Mouse (Mus musculus) kidney, embryonic 15.5 days (tissue): ENCODE measurements around the gene Il11ra1. TPM values are rescaled to one million over a fixed set of nuclear protein-coding genes. Genes with fewer than 3 reads are reported as not detected.
A peak's percentile ranks its signal among the peaks of the same experiment; 100 is the strongest.
"Not testable (repeated sequence)": the region's sequence is repeated elsewhere in the genome, so short reads cannot be mapped to it uniquely, and the experiment has no call there.

Source experiments
- ATAC-seq: fragments of 200-750 bp; cut with Nextera tagmentation; replicated peaks from 2 replicates; pipeline ENCODE4 v1.8.0; 2017; ENCODE audit warnings: moderate TSS enrichment; ENCODE audit not compliant: low FRiP score
- H3K27ac ChIP-seq: fragments of 300-500 bp; sonication (generic); 2 replicates; pipeline ENCODE4 v1.5.1; 2015; ENCODE audit warnings: mild to moderate bottlenecking, inconsistent platforms
- H3K27me3 ChIP-seq: fragments of 300-500 bp; sonication (generic); 2 replicates; pipeline ENCODE4 v1.6.1; 2015; ENCODE audit warnings: inconsistent platforms
- H3K36me3 ChIP-seq: fragments of 300-500 bp; sonication (generic); 2 replicates; pipeline ENCODE4 v1.6.1; 2015; ENCODE audit warnings: inconsistent platforms
- H3K4me1 ChIP-seq: fragments of 300-500 bp; sonication (generic); 2 replicates; pipeline ENCODE4 v1.6.1; 2015; ENCODE audit warnings: inconsistent platforms
- H3K4me2 ChIP-seq: fragments of 300-500 bp; sonication (generic); 2 replicates; pipeline ENCODE4 v1.6.1; 2015; ENCODE audit warnings: moderate library complexity, mild to moderate bottlenecking, inconsistent platforms
- H3K4me3 ChIP-seq: fragments of 300-500 bp; sonication (generic); replicated peaks from 2 replicates; pipeline ENCODE4 v1.5.1; 2015; ENCODE audit warnings: mild to moderate bottlenecking, inconsistent platforms
- H3K9ac ChIP-seq: fragments of 300-500 bp; sonication (generic); 2 replicates; pipeline ENCODE4 v1.6.1; 2015; ENCODE audit warnings: mild to moderate bottlenecking, inconsistent platforms
- H3K9me3 ChIP-seq: fragments of 300-500 bp; sonication (generic); replicated peaks from 2 replicates; pipeline ENCODE4 v1.6.1; 2016; ENCODE audit warnings: inconsistent platforms
- WGBS: fragments of 180-500 bp; shearing (Covaris S2); methylation state at CpG from one replicate; pipeline ENCODE4 v1.1.7; 2015; ENCODE audit warnings: mixed read lengths; 5-methylcytosine and 5-hydroxymethylcytosine counted together
- polyA plus RNA-seq: library from polyadenylated mRNA; unstranded; fragments of >200 nt; fragmentation: Nextera tagmentation; extraction: Ambion mirVana; gene quantifications from 2 replicates; pipeline ENCODE4 v1.2.1, GENCODE M21; 2015

Gene Il11ra1
- polyA plus RNA-seq: 137 and 157 TPM in 2 replicates

GRCm38 (mm10) chr4:41699783-41700182 is at the start of gene Il11ra1:
Gene Il11ra1 (plus strand): TSS chr4:41699989.
- not testable (repeated sequence) for H3K9me3 ChIP-seq, H3K9ac ChIP-seq, H3K36me3 ChIP-seq, H3K27ac ChIP-seq, ATAC-seq, H3K4me3 ChIP-seq, H3K27me3 ChIP-seq, H3K4me1 ChIP-seq
- H3K4me2 ChIP-seq: peak within 1 kb of the TSS; percentile 41
- 69% methylated on average over 9 of the region's 10 CpGs for WGBS

DNA sequence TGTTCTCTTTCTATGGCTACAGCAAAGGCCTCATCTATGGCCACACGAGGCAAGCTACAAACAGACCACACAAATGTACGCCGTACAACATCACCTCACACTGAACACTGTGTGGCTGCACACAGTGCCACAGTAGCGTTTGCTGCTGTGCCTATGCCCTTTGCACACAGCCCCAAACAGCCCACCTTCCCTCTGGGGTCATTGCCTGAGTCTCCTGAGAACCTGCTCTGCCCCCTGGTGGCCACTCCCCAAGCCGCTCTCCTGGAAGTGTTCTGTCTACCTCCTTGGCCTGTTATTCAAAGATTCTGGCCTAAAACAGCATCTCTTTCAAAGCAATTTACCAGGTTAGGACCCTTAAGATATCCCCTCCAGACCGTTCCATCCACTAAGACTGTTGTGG is 46.5 kb upstream of the Il11ra1 start:
- Histone ChIP-seq H3K27ac (no peak overlapping the region), H3K9me3 (no peaks in the 10 kb centered on the region), H3K4me2 (no peak overlapping the region), H3K4me1 (peaks cover 18% of the 10 kb centered on the region), H3K4me3 (no peak overlapping the region), H3K9ac (no peak overlapping the region), H3K27me3 (no peaks in the 10 kb centered on the region), H3K36me3 (peaks cover 9% of the 10 kb centered on the region; the same call in 1 of the 2 replicates)
- 41% methylated on average over 6 of the region's 6 CpGs for WGBS
- peak; percentile 49; the same call in 1 of the 2 replicates for ATAC-seq

GRCm38 (mm10) chr4:41653730-41654129 is 46.1 kb upstream of the Il11ra1 start:
- peaks cover 18% of the 10 kb centered on the region for H3K4me1 ChIP-seq
- H3K9ac ChIP-seq: no peak overlapping the region
- 51% methylated on average over 6 of the region's 6 CpGs for WGBS
- peaks cover 9% of the 10 kb centered on the region; the same call in 1 of the 2 replicates for H3K36me3 ChIP-seq
- H3K4me3 ChIP-seq: no peak overlapping the region
- H3K4me2 ChIP-seq: no peak overlapping the region
- no peak for ATAC-seq
- no peaks in the 10 kb centered on the region for H3K27me3 ChIP-seq
- H3K9me3 ChIP-seq: no peaks in the 10 kb centered on the region
- H3K27ac ChIP-seq: no peak overlapping the region

DNA sequence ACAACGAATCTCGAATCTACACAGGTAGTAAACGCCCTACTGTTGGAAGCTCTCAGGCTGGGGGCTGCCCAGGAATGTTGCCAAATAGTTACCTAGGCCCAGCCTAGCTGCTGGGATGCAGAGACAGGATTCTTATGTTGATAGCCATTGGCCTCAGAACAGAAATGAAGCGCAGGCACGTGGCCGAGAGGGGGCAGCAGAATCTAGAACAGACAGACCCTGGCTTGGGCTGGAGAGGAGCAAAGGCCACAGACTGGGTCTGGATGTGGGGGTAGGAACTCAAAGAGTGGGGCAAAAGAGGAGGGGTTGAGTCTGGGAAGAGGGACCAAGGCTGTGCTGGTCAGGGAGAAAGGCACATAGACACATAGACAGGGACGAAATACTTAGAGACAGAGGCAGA is 45.6 kb upstream of the Il11ra1 start:
- H3K4me3 ChIP-seq: no peak overlapping the region
- no peak; the same call in 1 of the 2 replicates for ATAC-seq
- 16% methylated on average over 7 of the region's 7 CpGs for WGBS
- H3K4me2 ChIP-seq: no peak overlapping the region
- peaks cover 22% of the 10 kb centered on the region for H3K4me1 ChIP-seq
- no peaks in the 10 kb centered on the region for H3K27me3 ChIP-seq
- no peak overlapping the region for H3K27ac ChIP-seq
- H3K9me3 ChIP-seq: no peaks in the 10 kb centered on the region
- H3K36me3 ChIP-seq: peaks cover 9% of the 10 kb centered on the region; the same call in 1 of the 2 replicates
- H3K9ac ChIP-seq: 0 out of 2 replicates have a peak overlapping the region, but pooled peaks have one; percentile 1

GRCm38 (mm10) chr4:41655525-41655924 is 44.3 kb upstream of the Il11ra1 start:
- H3K9me3 ChIP-seq: no peaks in the 10 kb centered on the region
- WGBS: 85% methylated on average over 2 of the region's 2 CpGs
- H3K4me3 ChIP-seq: no peak overlapping the region
- no peak for ATAC-seq
- peaks cover 9% of the 10 kb centered on the region; the same call in 1 of the 2 replicates for H3K36me3 ChIP-seq
- H3K27ac ChIP-seq: no peak overlapping the region
- H3K9ac ChIP-seq: no peak overlapping the region
- no peak overlapping the region for H3K4me2 ChIP-seq
- H3K4me1 ChIP-seq: peaks cover 35% of the 10 kb centered on the region
- no peaks in the 10 kb centered on the region for H3K27me3 ChIP-seq

DNA sequence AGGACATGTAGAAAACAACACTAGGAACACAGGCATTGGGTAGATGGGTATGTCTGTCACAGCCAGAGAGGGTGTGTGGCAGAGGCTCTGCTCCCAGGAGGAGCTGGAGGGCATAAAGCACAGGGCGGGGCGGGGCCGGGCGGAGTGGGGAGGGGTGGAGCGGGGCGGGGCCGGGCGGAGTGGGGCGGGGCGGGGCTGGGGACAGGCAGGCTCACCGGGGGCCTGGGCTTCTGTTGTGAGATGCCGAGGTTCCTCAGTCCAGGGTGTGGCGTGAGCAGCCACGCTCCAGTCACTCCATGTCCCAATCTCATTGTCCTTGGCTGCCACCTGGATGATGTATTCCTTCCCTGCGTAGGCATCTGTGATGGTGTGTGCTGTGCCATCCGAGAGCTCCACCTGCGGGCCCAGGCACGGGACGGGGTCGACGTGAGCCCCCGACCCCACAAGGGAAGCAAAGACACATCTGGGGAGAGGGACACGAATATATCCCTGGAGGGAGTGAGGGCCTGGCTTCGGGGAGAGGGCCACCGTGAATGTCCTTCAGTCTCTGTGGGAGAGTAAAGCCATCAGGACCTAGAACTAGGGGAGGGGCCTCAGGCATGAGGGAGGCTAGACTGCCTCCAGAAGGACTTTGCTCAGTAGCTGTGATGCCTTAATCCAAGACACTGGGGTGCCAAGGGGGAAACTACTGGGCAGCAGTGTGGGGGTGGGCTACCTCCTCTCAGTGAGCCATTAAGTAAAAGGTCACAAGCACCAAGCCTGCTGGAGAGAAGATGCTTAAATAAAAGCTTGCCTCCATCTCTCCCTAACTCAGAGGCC is 41.0 kb upstream of the Il11ra1 start:
- peak overlapping the region; percentile 89 for H3K27ac ChIP-seq
- no peak overlapping the region for H3K4me3 ChIP-seq
- H3K36me3 ChIP-seq: peaks cover 9% of the 10 kb centered on the region; the same call in 1 of the 2 replicates
- ATAC-seq: peak; percentile 54
- peaks cover 21% of the 10 kb centered on the region for H3K27me3 ChIP-seq
- peaks cover 64% of the 10 kb centered on the region for H3K4me1 ChIP-seq
- H3K9ac ChIP-seq: no peak overlapping the region
- H3K9me3 ChIP-seq: no peaks in the 10 kb centered on the region
- WGBS: 9% methylated on average over 23 of the region's 25 CpGs
- H3K4me2 ChIP-seq: peak overlapping the region; percentile 44

GRCm38 (mm10) chr4:41659556-41659955 is 40.2 kb upstream of the Il11ra1 start:
- H3K27ac ChIP-seq: peak overlapping the region; percentile 89

DNA sequence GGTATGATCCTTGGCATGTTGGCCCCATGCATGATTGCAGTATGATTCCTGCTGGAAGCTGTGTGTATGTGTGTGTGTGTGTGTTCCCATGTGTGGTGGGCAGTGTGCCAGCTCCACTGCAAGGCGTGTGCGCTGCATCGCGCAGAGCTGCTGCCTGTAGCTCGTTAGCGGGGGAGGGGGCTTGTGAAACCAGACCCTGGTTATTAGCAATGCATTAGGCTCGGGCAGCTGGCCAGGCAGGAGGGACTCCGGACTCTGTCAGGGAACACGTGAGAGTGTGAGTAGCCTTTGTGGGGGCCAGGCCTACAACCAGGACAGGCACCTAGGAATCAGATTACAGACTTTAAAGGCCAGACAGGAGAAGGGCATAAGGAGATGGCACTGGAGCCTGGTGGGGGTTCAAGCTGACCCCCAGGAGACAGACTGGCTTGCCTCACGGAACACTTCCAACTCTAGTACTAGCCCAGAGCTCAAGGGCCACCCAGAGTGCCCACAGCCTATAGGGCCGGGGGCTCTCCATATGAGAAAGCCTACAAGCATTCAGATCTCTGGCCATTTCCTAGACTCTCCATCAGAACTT is 38.8 kb upstream of the Il11ra1 start:
- peak overlapping the region; percentile 89 for H3K27ac ChIP-seq
- peak; percentile 9; the same call in 1 of the 2 replicates for ATAC-seq
- H3K4me1 ChIP-seq: peaks cover 81% of the 10 kb centered on the region
- no peak overlapping the region for H3K4me2 ChIP-seq
- no peaks in the 10 kb centered on the region for H3K9me3 ChIP-seq
- peaks cover 9% of the 10 kb centered on the region; the same call in 1 of the 2 replicates for H3K36me3 ChIP-seq
- no peak overlapping the region for H3K4me3 ChIP-seq
- H3K9ac ChIP-seq: no peak overlapping the region
- WGBS: 24% methylated on average over 11 of the region's 11 CpGs
- H3K27me3 ChIP-seq: peaks cover 21% of the 10 kb centered on the region

More at GRCm38 (mm10) chr4:41659556-41659955, 40.2 kb upstream of the Il11ra1 start:
- ATAC-seq: no peak
- Histone ChIP-seq H3K4me2 (no peak overlapping the region), H3K36me3 (peaks cover 9% of the 10 kb centered on the region; the same call in 1 of the 2 replicates), H3K4me1 (peaks cover 68% of the 10 kb centered on the region), H3K4me3 (no peak overlapping the region), H3K9me3 (no peaks in the 10 kb centered on the region), H3K9ac (no peak overlapping the region), H3K27me3 (peaks cover 21% of the 10 kb centered on the region)
- 48% methylated on average over 13 of the region's 13 CpGs for WGBS

DNA sequence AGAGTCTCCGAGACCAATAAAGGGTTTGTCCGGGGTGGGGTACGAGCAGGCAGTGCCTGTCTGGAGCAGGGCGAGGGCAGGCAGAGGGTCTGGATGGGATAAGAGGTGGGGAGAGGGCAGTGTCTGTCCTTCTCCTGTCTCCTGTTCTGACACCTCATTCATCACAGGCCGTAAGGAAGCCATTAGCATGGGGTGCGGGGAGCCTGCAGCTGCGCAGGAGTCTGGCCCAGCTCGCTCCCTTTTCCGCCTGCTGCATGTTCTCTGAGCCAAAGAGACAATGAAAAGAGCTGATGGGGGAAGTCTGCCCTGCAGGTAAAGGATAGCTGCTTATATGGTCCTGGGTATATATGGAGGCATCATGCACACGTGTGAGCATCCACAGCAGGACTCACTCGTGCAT is 37.1 kb upstream of the Il11ra1 start:
- no peak overlapping the region for H3K4me2 ChIP-seq
- peaks cover 3% of the 10 kb centered on the region; the same call in 1 of the 2 replicates for H3K36me3 ChIP-seq
- WGBS: 46% methylated on average over 11 of the region's 11 CpGs
- H3K9ac ChIP-seq: no peak overlapping the region
- no peak overlapping the region for H3K27ac ChIP-seq
- no peak overlapping the region for H3K4me3 ChIP-seq
- peaks cover 93% of the 10 kb centered on the region for H3K4me1 ChIP-seq
- no peaks in the 10 kb centered on the region for H3K9me3 ChIP-seq
- ATAC-seq: no peak
- peaks cover 21% of the 10 kb centered on the region for H3K27me3 ChIP-seq

DNA sequence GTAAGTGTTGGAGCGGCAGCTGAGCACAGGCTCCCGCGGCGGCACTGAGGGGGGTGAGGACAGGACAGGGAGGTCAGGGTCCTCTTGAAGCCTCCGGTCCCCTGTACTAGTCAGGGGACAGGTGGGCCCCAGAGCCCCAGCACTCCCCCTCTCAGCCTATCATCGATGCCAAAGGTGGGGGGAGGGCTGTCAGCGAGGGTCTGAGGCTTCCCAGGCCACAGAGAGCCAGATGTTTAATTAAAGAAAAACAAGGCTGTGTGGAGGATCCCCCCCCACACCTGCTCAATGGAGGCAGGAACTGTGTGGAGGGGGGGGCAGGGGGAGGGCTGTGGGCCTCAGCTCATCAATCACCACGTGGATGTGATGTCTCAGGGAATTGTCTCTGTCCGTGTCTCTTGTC is 36.2 kb upstream of the Il11ra1 start:
- Histone ChIP-seq H3K4me3 (no peak overlapping the region), H3K9ac (no peak overlapping the region), H3K9me3 (no peaks in the 10 kb centered on the region), H3K36me3 (no peaks in the 10 kb centered on the region), H3K4me2 (0 out of 2 replicates have a peak overlapping the region, but pooled peaks have one; percentile 10), H3K4me1 (peaks cover 84% of the 10 kb centered on the region), H3K27ac (peak overlapping the region; percentile 91; the same call in 1 of the 2 replicates), H3K27me3 (peaks cover 21% of the 10 kb centered on the region)
- ATAC-seq: 0 out of 2 replicates have a peak, but pooled peaks have one; percentile 5
- WGBS: 16% methylated on average over 9 of the region's 9 CpGs

GRCm38 (mm10) chr4:41664533-41664932 is 35.3 kb upstream of the Il11ra1 start:
- Histone ChIP-seq H3K4me3 (no peak overlapping the region), H3K4me1 (peaks cover 75% of the 10 kb centered on the region)
- peak; percentile 63 for ATAC-seq

More at GRCm38 (mm10) chr4:41664533-41664932, 35.3 kb upstream of the Il11ra1 start:
- Histone ChIP-seq H3K4me2 (peak overlapping the region; percentile 30), H3K27me3 (peaks cover 21% of the 10 kb centered on the region), H3K9ac (0 out of 2 replicates have a peak overlapping the region, but pooled peaks have one; percentile 1), H3K9me3 (no peaks in the 10 kb centered on the region), H3K36me3 (peaks cover 7% of the 10 kb centered on the region; the same call in 1 of the 2 replicates), H3K27ac (peak overlapping the region; percentile 91)
- 12% methylated on average over 7 of the region's 7 CpGs for WGBS
